Mouse (Mus musculus) c-Kit-positive CD71-negative TER-119-negative erythroid progenitor cells, embryonic 14.5 days (primary cell): ENCODE measurements around the gene C5ar2.

ENCODE experiments used
- DNase-seq: peaks from one replicate; pipeline ENCODE4 v3.0.0-alpha.2; 2013; ENCODE audit warnings: low read depth

C5ar2 gene

DNA sequence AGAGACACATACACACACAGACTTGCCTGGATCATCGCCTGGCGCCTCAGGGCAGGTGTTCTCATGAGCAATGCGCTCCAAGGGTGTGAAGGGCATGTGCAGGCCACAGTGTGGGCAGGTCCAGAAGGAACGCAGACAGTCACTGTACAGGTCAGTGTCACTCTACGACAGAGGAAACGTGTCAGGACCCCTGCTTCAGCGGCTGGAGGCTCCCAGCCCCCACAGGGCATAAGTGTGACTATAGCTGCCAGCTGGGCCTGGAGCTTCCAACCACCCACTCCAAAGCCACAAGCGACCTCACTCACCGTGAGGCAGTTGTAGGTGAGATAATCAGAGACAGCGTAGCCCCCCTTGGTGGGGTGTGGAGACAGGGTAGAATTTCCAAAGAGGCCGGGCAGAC, 45.4 kb downstream of the C5ar2 start:
- no peak for DNase-seq

DNA sequence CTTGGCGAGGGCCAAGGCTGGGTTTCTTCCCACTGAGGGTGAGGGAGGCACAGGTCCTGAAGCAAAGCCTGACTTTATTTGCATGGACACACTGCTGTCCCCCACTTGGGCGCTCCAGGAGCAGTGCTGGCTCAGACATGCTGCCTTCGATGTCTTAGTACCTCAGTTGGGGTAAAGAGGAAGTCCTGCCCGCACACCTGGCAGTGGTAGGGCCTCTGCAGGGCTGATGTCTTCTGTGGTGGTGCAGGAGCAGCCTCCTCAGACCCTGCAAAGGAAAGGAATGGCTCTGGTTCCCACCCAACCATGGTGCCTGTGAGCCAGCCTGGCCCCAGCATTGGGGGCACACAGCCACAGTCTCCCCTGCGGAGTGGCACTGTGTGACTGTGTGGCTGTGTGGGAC, 46.8 kb downstream of the C5ar2 start:
- no peak for DNase-seq

DNA sequence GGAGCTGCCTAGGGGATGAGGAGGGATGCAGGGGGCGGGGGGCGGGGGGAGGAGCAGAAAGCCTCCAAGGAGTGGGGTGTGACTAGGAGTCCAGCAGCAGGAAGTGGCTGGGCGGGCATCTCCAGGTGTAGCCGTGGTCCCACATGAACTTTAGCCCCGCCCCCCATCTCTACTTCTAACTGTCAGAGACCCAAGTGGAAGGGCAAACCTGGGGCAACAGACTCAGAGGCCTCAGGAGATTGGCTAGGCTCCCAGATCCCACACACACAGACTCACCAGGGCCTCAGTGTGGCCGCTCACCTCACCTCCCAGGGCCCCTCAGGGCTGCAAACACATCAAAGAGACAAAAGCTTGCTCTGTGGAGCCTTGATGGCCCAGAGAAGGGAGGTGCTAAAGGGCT, 47.3 kb downstream of the C5ar2 start:
- DNase-seq, result no peak

DNA sequence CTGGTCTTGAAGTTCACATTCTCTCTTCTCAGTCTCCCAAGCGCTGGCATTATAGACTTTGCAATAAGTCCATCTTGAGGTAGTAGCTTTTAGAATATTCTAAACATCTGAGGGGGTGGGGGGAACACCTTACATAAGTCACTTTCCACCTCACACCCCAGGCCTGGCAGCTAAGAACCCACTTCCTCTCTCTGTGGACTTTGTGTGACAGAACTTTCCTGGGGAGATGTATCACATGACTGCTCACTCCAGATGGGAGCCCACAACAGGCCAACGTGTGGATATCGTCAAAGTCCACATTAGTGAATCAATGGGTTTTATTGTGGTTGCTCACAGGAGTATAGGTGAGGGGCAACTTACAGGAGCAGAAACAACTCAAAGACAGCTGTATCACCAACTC, 50.3 kb downstream of the C5ar2 start:
- DNase-seq, result no peak

DNA sequence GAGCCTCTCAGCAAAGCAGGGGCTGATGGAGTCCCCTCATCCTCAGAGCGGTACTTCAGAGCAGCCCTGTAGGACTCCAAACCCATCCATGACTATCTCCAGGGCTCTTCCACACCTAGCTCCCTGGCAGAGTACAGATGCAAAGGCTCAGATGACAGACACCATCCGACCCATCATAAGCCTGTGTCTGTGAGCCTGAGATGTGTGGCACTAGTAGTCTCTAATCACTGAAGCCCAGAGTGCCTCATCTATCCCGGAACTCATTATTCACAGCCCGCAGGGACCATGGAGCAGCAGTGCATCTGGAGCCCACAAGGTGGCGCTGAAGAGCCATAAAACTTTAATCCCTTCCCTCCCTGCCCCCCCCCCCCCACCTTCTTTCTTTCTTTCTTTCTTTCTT, 51.6 kb downstream of the C5ar2 start:
- peak; percentile 72 for DNase-seq

DNA sequence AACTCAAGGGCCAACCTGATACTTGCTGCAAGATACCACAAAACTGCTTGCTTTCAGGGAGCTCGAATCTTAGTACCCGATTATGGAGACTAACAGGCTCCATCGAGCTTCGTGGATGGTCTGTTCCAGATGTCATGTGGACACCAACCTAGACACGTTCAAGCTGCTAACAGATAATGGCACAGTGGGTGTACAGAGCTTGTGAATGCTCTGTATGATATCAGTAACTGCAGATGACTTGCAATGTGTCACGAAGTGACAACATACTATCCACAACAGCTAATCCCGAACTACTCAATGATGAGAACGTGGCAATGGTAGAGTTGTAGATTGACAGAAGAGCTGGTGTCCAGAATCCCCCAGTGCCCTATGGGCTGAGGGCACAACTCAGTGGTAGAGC, 56.5 kb downstream of the C5ar2 start:
- no peak for DNase-seq
